Mouse (Mus musculus) urinary bladder, adult 2 months (tissue): ENCODE measurements around the gene Tmem87a. TPM values are rescaled to one million over a fixed set of nuclear protein-coding genes. Genes with fewer than 3 reads are reported as not detected.

ENCODE experiments used
- DNase-seq: peaks from one replicate; pipeline ENCODE4 v3.0.0; 2022; ENCODE audit warnings: low spot score
- polyA plus RNA-seq: library from polyadenylated mRNA; depleted of rRNA; stranded (reverse); fragments of >200 nt; gene quantifications from 2 replicates; pipeline ENCODE4 v1.2.3, GENCODE M21; 2012; rRNA removed

Tmem87a gene
- polyA plus RNA-seq, 1 experiment: 26.2 TPM

- DNase-seq: no peak
These were observed 37.4 kb downstream of the Tmem87a start for GRCm38 (mm10) chr2:120366501-120366900.

DNA sequence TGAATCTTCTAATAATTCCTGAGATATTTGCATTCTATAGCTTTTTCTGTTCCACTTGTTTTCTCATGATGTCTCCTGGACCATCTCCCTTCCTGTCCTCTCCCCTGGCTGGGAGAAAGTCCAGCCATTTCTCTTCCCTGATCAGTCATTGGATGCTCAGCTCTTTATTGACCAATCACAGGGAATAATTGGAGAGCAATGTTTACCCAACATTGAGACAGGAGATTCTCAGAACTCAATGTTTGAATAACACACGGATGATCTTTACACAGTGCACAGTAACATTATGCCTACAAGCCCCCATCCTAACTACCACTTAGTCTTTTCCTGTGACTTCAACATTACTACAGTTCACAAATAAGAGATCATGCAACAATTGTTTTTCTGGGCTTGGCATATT lies 43.5 kb downstream of the Tmem87a start:
- DNase-seq: no peak

DNA sequence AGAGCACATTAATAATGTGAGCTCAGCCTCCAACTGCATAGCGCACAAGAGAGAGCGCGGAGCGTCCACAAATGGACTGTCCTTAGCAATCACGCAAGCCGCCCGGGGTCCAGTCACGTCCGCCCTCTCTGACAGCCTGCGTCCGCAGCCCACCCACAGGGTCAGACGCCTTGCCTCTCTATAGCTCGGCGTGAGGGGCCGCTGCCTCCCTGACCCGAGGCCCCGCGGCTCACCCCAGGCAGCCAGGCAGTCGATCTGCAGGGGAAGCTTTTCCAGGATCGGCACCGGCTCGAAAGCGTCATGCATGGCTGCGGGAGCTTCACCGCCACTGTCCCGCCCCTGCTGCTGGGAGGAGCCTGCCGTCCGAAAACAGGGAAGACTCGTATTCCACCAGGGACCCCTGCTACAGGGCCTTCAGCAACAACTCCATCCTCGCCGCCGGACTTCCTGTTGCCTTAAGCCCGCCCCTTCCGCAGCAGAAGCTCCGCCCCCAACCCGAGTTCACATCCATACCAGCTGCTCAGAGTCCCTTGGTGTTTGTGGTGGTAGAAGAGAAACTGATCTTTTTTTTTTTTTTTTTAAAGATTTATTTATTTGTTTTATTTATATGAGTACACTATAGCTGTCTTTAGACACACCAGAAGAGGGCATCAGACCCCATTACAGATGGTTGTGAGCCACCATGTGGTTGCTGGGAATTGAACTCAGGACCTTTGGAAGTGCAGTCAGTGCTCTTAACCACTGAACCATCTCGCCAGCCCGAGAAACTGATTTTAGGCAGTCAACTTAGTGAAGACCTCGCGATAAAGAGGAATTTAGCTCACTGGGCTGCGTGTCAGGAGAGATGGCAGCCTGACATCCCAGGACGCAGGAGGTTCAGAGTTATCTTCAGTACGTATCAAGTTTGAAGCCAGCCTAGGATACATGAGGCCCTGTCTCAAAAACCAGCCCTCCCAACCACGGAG lies 50.9 kb downstream of the Tmem87a start, which contains the start of gene Vps39:
TSS of gene Vps39 (minus strand) at position 456 of the 965 bp plus-strand sequence.
- peak; percentile 52 for DNase-seq

- DNase-seq: no peak
These were observed 52.6 kb downstream of the Tmem87a start for GRCm38 (mm10) chr2:120351321-120351720.

DNA sequence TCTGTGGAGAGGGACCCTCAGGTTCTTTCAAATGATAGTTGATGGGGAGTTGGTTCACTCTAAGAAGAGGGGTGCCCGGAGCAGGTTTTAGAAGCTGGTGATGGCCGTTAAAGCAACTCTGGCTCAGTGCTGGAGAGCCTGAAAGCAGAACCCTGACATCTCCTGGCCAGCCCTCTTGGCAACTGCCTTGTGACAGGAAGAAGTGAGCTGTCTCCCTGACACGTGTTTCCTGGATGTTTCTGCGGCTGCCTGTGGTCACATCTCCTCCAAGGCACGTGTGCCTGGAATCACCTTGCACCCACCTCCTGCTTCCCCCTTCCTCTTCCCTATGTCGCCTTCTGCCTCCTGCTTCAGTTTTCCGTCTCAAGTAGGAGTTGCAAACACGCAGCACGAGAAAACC lies 55.8 kb downstream of the Tmem87a start:
- DNase-seq: no peak

- DNase-seq: no peak
These were observed 62.2 kb downstream of the Tmem87a start for GRCm38 (mm10) chr2:120341741-120342140.

DNA sequence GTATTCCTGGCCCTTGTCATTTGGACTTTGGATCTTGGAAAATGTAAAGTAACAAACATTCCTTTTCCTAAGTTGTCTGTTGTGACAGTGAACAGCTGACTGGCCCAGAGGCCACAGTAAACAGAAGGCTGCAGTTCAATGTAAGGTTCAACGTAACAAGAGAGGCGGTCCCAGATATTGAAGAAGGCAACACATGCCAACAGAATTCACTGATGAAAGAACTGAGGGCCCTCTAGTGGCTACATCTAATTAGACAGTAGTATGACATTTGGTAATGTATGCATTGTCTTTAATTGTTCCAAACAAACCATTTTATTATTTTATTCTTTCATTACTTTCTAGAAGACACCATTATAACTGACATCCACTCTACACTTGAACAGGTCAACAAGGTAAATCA lies 66.0 kb downstream of the Tmem87a start:
- DNase-seq: no peak

DNA sequence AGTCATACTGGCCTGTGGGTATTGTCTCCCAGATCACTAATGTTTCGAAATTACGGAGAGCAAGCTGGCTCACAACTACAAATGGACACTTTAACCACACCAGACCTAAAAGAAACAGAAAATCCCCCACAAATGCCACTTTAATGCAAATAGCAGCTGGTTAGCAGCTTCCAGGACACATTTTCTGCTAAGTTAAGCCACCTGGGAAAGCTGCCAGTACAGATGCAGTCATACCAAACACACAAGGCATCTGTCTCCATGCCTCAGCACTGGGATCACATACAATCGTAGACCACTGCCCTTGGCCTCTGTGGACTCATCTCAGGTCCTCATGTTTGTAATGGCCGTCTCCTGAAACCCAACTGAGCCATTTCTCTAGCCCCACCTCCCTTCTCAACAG lies 72.3 kb downstream of the Tmem87a start:
- DNase-seq: no peak

- no peak for DNase-seq
These were observed 88.8 kb downstream of the Tmem87a start for GRCm38 (mm10) chr2:120315077-120315476.

GRCm38 (mm10) chr2:120314487-120314886 lies 89.4 kb downstream of the Tmem87a start:
- DNase-seq: no peak

DNA sequence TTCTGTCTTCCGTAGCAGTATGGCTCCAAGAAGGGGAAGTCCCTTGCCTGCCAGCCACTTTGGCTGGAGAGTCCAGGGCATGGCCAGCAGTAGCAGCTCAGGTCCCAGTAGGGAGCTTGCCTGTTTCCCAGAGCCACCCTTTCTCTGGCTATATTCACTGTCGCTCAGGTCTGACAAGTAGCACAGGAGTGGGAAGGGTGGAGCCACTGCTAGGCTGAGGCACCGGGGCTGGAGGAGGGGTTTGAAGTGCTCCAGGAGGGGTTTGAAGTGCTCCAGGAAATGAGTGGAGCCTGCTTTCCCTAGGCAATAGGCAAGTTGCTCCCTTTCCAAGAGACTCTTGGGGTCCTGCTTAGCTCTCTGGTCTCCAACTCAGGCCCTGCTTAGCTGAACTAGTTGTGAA lies 89.9 kb downstream of the Tmem87a start, which contains the start of gene Pla2g4f:
TSS of gene Pla2g4f (minus strand) at position 190 of the 400 bp plus-strand sequence.
- DNase-seq: no peak

- no peak for DNase-seq
These were observed 91.6 kb downstream of the Tmem87a start for GRCm38 (mm10) chr2:120312276-120312825.

Other genes starting within 250 kb of the Tmem87a start
- 142 and 166 TPM in 2 replicates for gene Ehd4, start 249.5 kb downstream of the Tmem87a start, polyA plus RNA-seq
- gene Pla2g4e, start 158.8 kb downstream of the Tmem87a start, polyA plus RNA-seq: 0.72 and 0.80 TPM in 2 replicates
- not detected in 2 replicates for gene Pla2g4d, start 114.9 kb downstream of the Tmem87a start, polyA plus RNA-seq
- 0.96 and 1.2 TPM in 2 replicates for gene Pla2g4f, start 89.9 kb downstream of the Tmem87a start, polyA plus RNA-seq
- gene Vps39, start 51.0 kb downstream of the Tmem87a start, polyA plus RNA-seq: 26.4 and 26.6 TPM in 2 replicates
- 13.5 and 14.7 TPM in 2 replicates for gene Ganc, start 217 bp downstream of the Tmem87a start, polyA plus RNA-seq
- 2.4 and 2.6 TPM in 2 replicates for gene Capn3, start 51.9 kb upstream of the Tmem87a start, polyA plus RNA-seq
- gene Zfp106, start 159.7 kb upstream of the Tmem87a start, polyA plus RNA-seq: 46.1 and 53.3 TPM in 2 replicates
- gene Snap23, start 163.6 kb upstream of the Tmem87a start, polyA plus RNA-seq: 54.0 and 62.6 TPM in 2 replicates
- 11.5 and 12.7 TPM in 2 replicates for gene Haus2, start 205.3 kb upstream of the Tmem87a start, polyA plus RNA-seq
- gene Lrrc57, start 205.4 kb upstream of the Tmem87a start, polyA plus RNA-seq: 19.2 and 24.2 TPM in 2 replicates
- gene Stard9, start 225.0 kb upstream of the Tmem87a start, polyA plus RNA-seq: 22.1 and 23.0 TPM in 2 replicates